Mouse (Mus musculus): Measurements from ENCODE around the gene Kantr.
"Not testable (repeated sequence)": the region's sequence is repeated elsewhere in the genome, so short reads cannot be mapped to it uniquely, and the experiment has no call there.

The Kantr gene

GRCm38 (mm10) chrX:152326996-152327688 is at the start of gene Kantr:
Kantr (minus strand) TSS chrX:152327495.
- DNase-seq, result peak; percentile 84

GRCm38 (mm10) chrX:152368397-152369273 is 41.3 kb upstream of the Kantr start, which contains the start of gene Gpr173:
Gpr173 (minus strand) TSS chrX:152368704.
- DNase-seq, result peak; percentile 14

GRCm38 (mm10) chrX:152368054-152368396 is 40.7 kb upstream of the Kantr start:
- no peak for DNase-seq

GRCm38 (mm10) chrX:152366418-152366817 is 39.1 kb upstream of the Kantr start:
- DNase-seq, result no peak

GRCm38 (mm10) chrX:152352553-152353153 is 25.4 kb upstream of the Kantr start:
- peak; percentile 21 for DNase-seq

GRCm38 (mm10) chrX:152347041-152347440 is 19.7 kb upstream of the Kantr start:
- DNase-seq, result no peak

GRCm38 (mm10) chrX:152346587-152346986 is 19.3 kb upstream of the Kantr start:
- no peak for DNase-seq

GRCm38 (mm10) chrX:152342903-152343302 is 15.6 kb upstream of the Kantr start:
- no peak for DNase-seq

GRCm38 (mm10) chrX:152342358-152342901 is 15.1 kb upstream of the Kantr start, which contains the start of gene Tspyl2:
Tspyl2 (minus strand) TSS chrX:152342425.
- peak; percentile 96 for DNase-seq

- DNase-seq, result no peak
Measured at GRCm38 (mm10) chrX:152341496-152341895, 14.2 kb upstream of the Kantr start.

GRCm38 (mm10) chrX:152336546-152337332 is 9.4 kb upstream of the Kantr start:
- DNase-seq, result peak; percentile 95

- not testable (repeated sequence) for DNase-seq
Measured at GRCm38 (mm10) chrX:152336123-152336522, 8.8 kb upstream of the Kantr start.

GRCm38 (mm10) chrX:152329400-152329799 is 2.1 kb upstream of the Kantr start:
- DNase-seq, result not testable (repeated sequence)

- DNase-seq, result no peak
Measured at GRCm38 (mm10) chrX:152327689-152328052, 376 bp upstream of the Kantr start.

GRCm38 (mm10) chrX:152323584-152323983 is 3.7 kb downstream of the Kantr start:
- no peak for DNase-seq

- DNase-seq, result no peak
Measured at GRCm38 (mm10) chrX:152322776-152323175, 4.5 kb downstream of the Kantr start.

GRCm38 (mm10) chrX:152320535-152320934 is 6.8 kb downstream of the Kantr start:
- no peak for DNase-seq

- peak; percentile 9 for DNase-seq
Measured at GRCm38 (mm10) chrX:152307942-152308341, 19.4 kb downstream of the Kantr start.

- DNase-seq, result no peak
Measured at GRCm38 (mm10) chrX:152307371-152307770, 19.9 kb downstream of the Kantr start.

- no peak for DNase-seq
Measured at GRCm38 (mm10) chrX:152306224-152306623, 21.1 kb downstream of the Kantr start.

GRCm38 (mm10) chrX:152287026-152287425 is 40.3 kb downstream of the Kantr start:
- DNase-seq, result not testable (repeated sequence)

- no peak for DNase-seq
Measured at GRCm38 (mm10) chrX:152284746-152285145, 42.5 kb downstream of the Kantr start.

Data from kidney, adult 11 months (tissue).